In the genomic region with DNA sequence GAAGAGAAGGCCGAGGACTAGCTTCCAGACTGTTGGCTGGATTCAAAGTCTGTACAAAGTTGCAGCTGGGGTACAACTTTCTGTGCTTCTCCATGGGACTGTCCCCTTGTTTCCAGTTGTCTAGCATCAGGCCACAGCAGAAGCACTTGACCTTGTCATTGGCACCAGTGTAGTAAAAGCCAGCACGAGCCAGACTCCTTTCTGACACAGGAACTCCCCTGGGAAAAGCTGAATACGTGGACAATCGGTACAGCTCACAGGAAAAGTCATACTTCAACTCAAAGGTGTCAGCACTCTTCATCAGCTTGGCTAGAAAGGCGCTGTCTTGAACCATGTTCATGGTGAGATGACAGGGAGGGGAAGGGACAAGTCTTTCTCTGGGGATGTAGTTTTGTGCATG, we compare ENCODE assay signal across 21 mouse cellular contexts. TPM values are rescaled to one million over a fixed set of nuclear protein-coding genes. Genes with fewer than 3 reads are reported as not detected.
A peak's percentile ranks its signal among the peaks of the same experiment; 100 is the strongest.
DNase-seq lines count a peak whose midpoint lies in the region; ATAC-seq and TF ChIP-seq lines count a peak whose summit lies in the region.
"Had no signal": no experiment of that assay in that cellular context is flagged by ENCODE, and none has a peak within 500 bp of the region (broad histone marks: within the 10 kb centered on the region; RNA-seq: fewer than 3 reads in every experiment).

No protein-coding gene starts in this region.

- no peak for TF ChIP-seq POLR2A in CH12.LX (IDR thresholded peaks at IDR 0.05; ENCODE audit: low read depth, low read length)

- in situ Hi-C loops in CH12.LX (cut with MboI; ENCODE audit: low pct_ligation_motif_present, low pct_unique_long_range_greater_than_20kb, low sequenced_read_pairs), result loop anchor here (25.0 kb wide), 1 partner anchor 649 kb away; no protein-coding TSS in a partner anchor

- TF ChIP-seq RAD21 in CH12.LX (IDR thresholded peaks at IDR 0.05; ENCODE audit: low read depth, low read length), result no peak

- peak; percentile 11; the same call in 1 of the 2 replicates for TF ChIP-seq EP300 in CH12.LX (IDR thresholded peaks at IDR 0.05; ENCODE audit: low read length)

- H3K9me3 ChIP-seq in forebrain, embryonic 11.5 days (ENCODE audit: control insufficient read depth, low read length), result no peaks in the 10 kb centered on the region
- H3K9me3 ChIP-seq in forebrain, embryonic 16.5 days (ENCODE audit: control insufficient read depth, low read length), result no peaks in the 10 kb centered on the region
- H3K9me3 ChIP-seq in heart, embryonic 11.5 days (replicated peaks; ENCODE audit: control insufficient read depth, low read length), result no peaks in the 10 kb centered on the region
- H3K9me3 ChIP-seq in CH12.LX (replicated peaks; ENCODE audit: low read length), result peaks cover 22% of the 10 kb centered on the region
- H3K9me3 ChIP-seq: G1E had no signal

- no peaks in the 10 kb centered on the region for H3K27me3 ChIP-seq in forebrain, embryonic 11.5 days (ENCODE audit: control insufficient read depth, insufficient read depth, low read length)
- H3K27me3 ChIP-seq in forebrain, embryonic 16.5 days (replicated peaks; ENCODE audit: control insufficient read depth, insufficient read depth, low read length), result no peaks in the 10 kb centered on the region
- H3K27me3 ChIP-seq in heart, embryonic 11.5 days (ENCODE audit: control insufficient read depth, insufficient read depth, low read length), result no peaks in the 10 kb centered on the region
- no peaks in the 10 kb centered on the region for H3K27me3 ChIP-seq in CH12.LX (replicated peaks)
- H3K27me3 ChIP-seq: Patski had no signal

- ATAC-seq in forebrain, embryonic 11.5 days (replicated peaks; ENCODE audit: low FRiP score), result no peak
- ATAC-seq in forebrain, embryonic 16.5 days, result no peak
- ATAC-seq in heart, embryonic 11.5 days (replicated peaks; ENCODE audit: insufficient number of reproducible peaks, low FRiP score, low TSS enrichment), result no peak
- ATAC-seq: activated CD4-positive, CD25-positive, alpha-beta regulatory T cell, adult 4 months; CD4-positive, CD25-positive, alpha-beta regulatory T cell, adult 4 months; Patski had no signal

- 88% methylated on average over 5 of the region's 5 CpGs for WGBS in forebrain, embryonic 11.5 days
- 89% methylated on average over 5 of the region's 5 CpGs for WGBS in forebrain, embryonic 16.5 days
- WGBS in heart, embryonic 11.5 days (ENCODE audit: insufficient replicate concordance), result 72% methylated on average over 5 of the region's 5 CpGs

- H3K4me2 ChIP-seq in forebrain, embryonic 11.5 days (ENCODE audit: low read depth, low read length, severe bottlenecking), result no peak overlapping the region
- no peak overlapping the region for H3K4me2 ChIP-seq in forebrain, embryonic 16.5 days (ENCODE audit: low read length)
- H3K4me2 ChIP-seq in heart, embryonic 11.5 days, result no peak overlapping the region
- peak overlapping the region; percentile 22; the same call in 1 of the 2 replicates for H3K4me2 ChIP-seq in CH12.LX (ENCODE audit: insufficient read depth, low read depth, poor library complexity, severe bottlenecking)

- dilution Hi-C loops in CH12.LX (cut with MboI; ENCODE audit: extremely low pct_ligation_motif_present, extremely low pct_unique_long_range_greater_than_20kb, low sequenced_read_pairs), result no loop called here

- H3K4me3 ChIP-seq in forebrain, embryonic 11.5 days (ENCODE audit: low read depth, low read length), result no peak overlapping the region
- H3K4me3 ChIP-seq in forebrain, embryonic 16.5 days (replicated peaks; ENCODE audit: low read length), result no peak overlapping the region
- H3K4me3 ChIP-seq in heart, embryonic 11.5 days (ENCODE audit: low read depth, low read length), result no peak overlapping the region
- H3K4me3 ChIP-seq in CH12.LX (replicated peaks in 1 of 3; ENCODE audit: low read depth in 2 of 3, low read length in 2 of 3, poor library complexity in 1 of 3), result no peak overlapping the region

- peak; percentile 27 for DNase-seq in forebrain, embryonic 11.5 days (ENCODE audit: low spot score)
- peak; percentile 71 for DNase-seq in heart, adult 11 months
- DNase-seq in CH12.LX (ENCODE audit: extremely low read depth), result peak; percentile 69
- no peak for DNase-seq in lung, postnatal 25 days (ENCODE audit: low spot score)
- DNase-seq: adrenal gland, adult 2 months; adrenal gland, adult 8-10 months; adrenal gland, postnatal 10 days; adrenal gland, postnatal 14 days; adrenal gland, postnatal 25 days; adrenal gland, postnatal 36 days; B cell, adult 2 months; cerebellum, adult 11 months; cerebellum, adult 11-12 months; cerebellum, adult 18-20 months; cerebellum, adult 2 months had no signal

- H3K9ac ChIP-seq in forebrain, embryonic 11.5 days (ENCODE audit: low read length), result no peak overlapping the region
- H3K9ac ChIP-seq in forebrain, embryonic 16.5 days (replicated peaks; ENCODE audit: low read depth, low read length), result no peak overlapping the region
- no peak overlapping the region for H3K9ac ChIP-seq in heart, embryonic 11.5 days (ENCODE audit: low read depth, low read length)
- H3K9ac ChIP-seq in CH12.LX (ENCODE audit: insufficient read depth, low read depth), result no peak overlapping the region

- no peaks in the 10 kb centered on the region for H3K4me1 ChIP-seq in forebrain, embryonic 11.5 days (replicated peaks; ENCODE audit: control insufficient read depth, insufficient read depth, low read length)
- H3K4me1 ChIP-seq in forebrain, embryonic 16.5 days (replicated peaks; ENCODE audit: control insufficient read depth, insufficient read depth, low read length), result no peaks in the 10 kb centered on the region
- H3K4me1 ChIP-seq in heart, embryonic 11.5 days (ENCODE audit: control insufficient read depth, insufficient read depth, low read length), result no peaks in the 10 kb centered on the region
- peaks cover 20 to 70% of the 10 kb centered on the region in 2 experiments for H3K4me1 ChIP-seq in CH12.LX (ENCODE audit: control insufficient read depth in 1 of 2, insufficient read depth in 2 of 2)

- no peaks in the 10 kb centered on the region for H3K36me3 ChIP-seq in forebrain, embryonic 11.5 days (ENCODE audit: control insufficient read depth, insufficient read depth, low read length)
- no peaks in the 10 kb centered on the region for H3K36me3 ChIP-seq in forebrain, embryonic 16.5 days (ENCODE audit: control insufficient read depth, insufficient read depth)
- H3K36me3 ChIP-seq in heart, embryonic 11.5 days (ENCODE audit: control insufficient read depth, insufficient read depth, low read length), result 0 out of 2 replicates have a peak, but pooled peaks cover 3% of the 10 kb centered on the region
- H3K36me3 ChIP-seq in CH12.LX (replicated peaks in 1 of 2; ENCODE audit: control insufficient read depth in 1 of 2, insufficient read depth in 1 of 2, low read length in 1 of 2), result peaks cover 28 to 78% of the 10 kb centered on the region in 2 experiments

- no peak for TF ChIP-seq CTCF in CH12.LX (conservative IDR thresholded peaks at IDR 0.05 in 1 of 2, IDR thresholded peaks at IDR 0.05 in 1 of 2; ENCODE audit: low read depth in 2 of 2, low read length in 2 of 2)

- peaks cover 34% of the 10 kb centered on the region for H3K79me2 ChIP-seq in CH12.LX (replicated peaks; ENCODE audit: control insufficient read depth, extremely low read depth, insufficient read depth, poor library complexity, severe bottlenecking)

- no peak overlapping the region for H3K27ac ChIP-seq in forebrain, embryonic 11.5 days (ENCODE audit: low read depth, low read length)
- no peak overlapping the region for H3K27ac ChIP-seq in forebrain, embryonic 16.5 days (ENCODE audit: low read length)
- H3K27ac ChIP-seq in heart, embryonic 11.5 days (ENCODE audit: low read depth, low read length), result no peak overlapping the region
- peak overlapping the region; percentile 59 for H3K27ac ChIP-seq in CH12.LX (ENCODE audit: insufficient read depth, low read depth)

TF ChIP-seq in CH12.LX, 34 proteins besides CTCF, POLR2A, EP300 and RAD21:
- TF ChIP-seq BHLHE40 (IDR thresholded peaks at IDR 0.05; ENCODE audit: low read depth, low read length) (peak; percentile 84), ZKSCAN1 (IDR thresholded peaks at IDR 0.05; ENCODE audit: borderline replicate concordance, low read depth, low read length) (no peak), ETS1 (conservative IDR thresholded peaks at IDR 0.05; ENCODE audit: low read depth, low read length) (peak; percentile 65; the same call in 1 of the 2 replicates)

RNA-seq across cellular contexts. Expression of gene Birc3, which starts 12.0 kb away (rescaled TPM):
- polyA plus RNA-seq in forebrain, embryonic 11.5 days (2014; fragmentation: Nextera tagmentation; extraction: Ambion mirVana), result 2.2 and 3.2 TPM in 2 replicates
- polyA plus RNA-seq in forebrain, embryonic 16.5 days (2015; fragmentation: Nextera tagmentation; extraction: Ambion mirVana), result 1.9 and 2.0 TPM in 2 replicates
- 4.2 and 4.4 TPM in 2 replicates for polyA plus RNA-seq in heart, embryonic 11.5 days (2014; fragmentation: Nextera tagmentation; extraction: Ambion mirVana)
- total RNA-seq in CH12.LX (2012; rRNA removed) (51.1 and 67.9 TPM in 2 replicates), CH12.LX (2014; rRNA removed) (75.6 and 80.0 TPM in 2 replicates)
- polyA plus RNA-seq in CH12.LX (2012; ENCODE audit: insufficient read length, low read depth), result 67.8 and 73.2 TPM in 2 replicates

RNA-seq across cellular contexts. Expression of gene Birc2, which starts 24.1 kb away (rescaled TPM):
- 45.6 and 47.7 TPM in 2 replicates for polyA plus RNA-seq in forebrain, embryonic 11.5 days (2014; fragmentation: Nextera tagmentation; extraction: Ambion mirVana)
- 56.8 and 57.8 TPM in 2 replicates for polyA plus RNA-seq in forebrain, embryonic 16.5 days (2015; fragmentation: Nextera tagmentation; extraction: Ambion mirVana)
- 28.1 and 28.7 TPM in 2 replicates for polyA plus RNA-seq in heart, embryonic 11.5 days (2014; fragmentation: Nextera tagmentation; extraction: Ambion mirVana)
- total RNA-seq in CH12.LX (2012; rRNA removed), result 59.6 and 94.7 TPM in 2 replicates
- total RNA-seq in CH12.LX (2014; rRNA removed), result 134 and 158 TPM in 2 replicates
- 41.3 and 43.4 TPM in 2 replicates for polyA plus RNA-seq in CH12.LX (2012; ENCODE audit: insufficient read length, low read depth)

Comparison
In these comparisons a context has a peak if more than half of its experiments do, and no peak if none do; other contexts are left out.
1. RNA of gene Birc3, which starts 12.0 kb away (polyA plus RNA-seq): 67.8 to 73.2 TPM in CH12.LX; 4.2 to 4.4 TPM in heart, embryonic 11.5 days, 2.2 to 3.2 TPM in forebrain, embryonic 11.5 days and 1.9 to 2.0 TPM in forebrain, embryonic 16.5 days; every median in the first group is over 10 times any median in the second.